Comparison of ENCODE assay signal across 9 mouse cellular contexts in genomic region chr8:123039376-123040109, GRCm38 (mm10). TPM values are rescaled to one million over a fixed set of nuclear protein-coding genes. Genes with fewer than 3 reads are reported as not detected.
DNase-seq lines count a peak whose midpoint lies in the region; ATAC-seq and TF ChIP-seq lines count a peak whose summit lies in the region.
"Had no signal": no experiment of that assay in that cellular context is flagged by ENCODE, and none has a peak within 500 bp of the region (broad histone marks: within the 10 kb centered on the region; RNA-seq: fewer than 3 reads in every experiment).

No protein-coding gene starts in this region.

- TF ChIP-seq POLR2A in cortical plate, adult 2 months (IDR thresholded peaks at IDR 0.05; ENCODE audit: extremely low read depth, insufficient read depth, low read length) = no peak

- H3K36me3 ChIP-seq in heart, embryonic 15.5 days = no peaks in the 10 kb centered on the region
- H3K36me3 ChIP-seq in hindbrain, embryonic 15.5 days = no peaks in the 10 kb centered on the region
- no peaks in the 10 kb centered on the region for H3K36me3 ChIP-seq in midbrain, embryonic 13.5 days

- ATAC-seq in heart, embryonic 15.5 days (replicated peaks; ENCODE audit: insufficient number of reproducible peaks, insufficient read depth, low FRiP score, low read depth) = no peak
- no peak for ATAC-seq in hindbrain, embryonic 15.5 days (ENCODE audit: low FRiP score, low read depth)
- no peak for ATAC-seq in midbrain, embryonic 13.5 days

- DNase-seq in heart, adult 8-10 months (ENCODE audit: low spot score) = no peak
- no peak for DNase-seq in layer of hippocampus, postnatal 14 days (ENCODE audit: low spot score in 2 of 2)
- no peak for DNase-seq in adrenal gland, adult 8-10 months
- DNase-seq in embryo, embryonic 11 days = no peak
- DNase-seq: cerebellum, adult 11 months had no signal

- peaks cover 62% of the 10 kb centered on the region for H3K4me1 ChIP-seq in heart, embryonic 15.5 days (replicated peaks)
- peaks cover 17% of the 10 kb centered on the region for H3K4me1 ChIP-seq in cortical plate, adult 2 months (ENCODE audit: control insufficient read depth, insufficient read depth, low read length)
- peaks cover 41% of the 10 kb centered on the region for H3K4me1 ChIP-seq in hindbrain, embryonic 15.5 days (replicated peaks)
- peaks cover 60% of the 10 kb centered on the region for H3K4me1 ChIP-seq in midbrain, embryonic 13.5 days (replicated peaks)

- 70% methylated on average over 11 of the region's 11 CpGs for WGBS in heart, embryonic 15.5 days
- 15% methylated on average over 11 of the region's 11 CpGs for WGBS in hindbrain, embryonic 15.5 days
- WGBS in midbrain, embryonic 13.5 days = 24% methylated on average over 11 of the region's 11 CpGs

- H3K4me2 ChIP-seq in heart, embryonic 15.5 days = peak overlapping the region; percentile 78
- peak overlapping the region; percentile 68 for H3K4me2 ChIP-seq in hindbrain, embryonic 15.5 days
- H3K4me2 ChIP-seq in midbrain, embryonic 13.5 days (replicated peaks) = peak overlapping the region; percentile 79

- 0 out of 2 replicates have a peak overlapping the region, but pooled peaks have one; percentile 91 for H3K4me3 ChIP-seq in heart, embryonic 15.5 days
- peak overlapping the region; percentile 32; the same call in 1 of the 2 replicates for H3K4me3 ChIP-seq in cortical plate, adult 2 months (ENCODE audit: insufficient read depth, low read length)
- H3K4me3 ChIP-seq in hindbrain, embryonic 15.5 days = peak overlapping the region; percentile 99
- H3K4me3 ChIP-seq in midbrain, embryonic 13.5 days (replicated peaks) = peak overlapping the region; percentile 100

- no peak overlapping the region for H3K27ac ChIP-seq in heart, embryonic 15.5 days
- H3K27ac ChIP-seq in cortical plate, adult 2 months (ENCODE audit: insufficient read depth, low read length) = no peak overlapping the region
- peak overlapping the region; percentile 40; the same call in 1 of the 2 replicates for H3K27ac ChIP-seq in hindbrain, embryonic 15.5 days (replicated peaks)
- peak overlapping the region; percentile 97 for H3K27ac ChIP-seq in midbrain, embryonic 13.5 days

- no peak for TF ChIP-seq CTCF in cortical plate, adult 2 months (IDR thresholded peaks at IDR 0.05; ENCODE audit: extremely low read depth, insufficient read depth, low read length)

- no peak overlapping the region for H3K9ac ChIP-seq in heart, embryonic 15.5 days
- H3K9ac ChIP-seq in hindbrain, embryonic 15.5 days = no peak overlapping the region
- H3K9ac ChIP-seq in midbrain, embryonic 13.5 days (replicated peaks) = peak overlapping the region; percentile 99; the same call in 1 of the 2 replicates

- no peaks in the 10 kb centered on the region for H3K9me3 ChIP-seq in heart, embryonic 15.5 days (replicated peaks)
- no peaks in the 10 kb centered on the region for H3K9me3 ChIP-seq in hindbrain, embryonic 15.5 days
- no peaks in the 10 kb centered on the region for H3K9me3 ChIP-seq in midbrain, embryonic 13.5 days

- no peaks in the 10 kb centered on the region for H3K27me3 ChIP-seq in heart, embryonic 15.5 days
- H3K27me3 ChIP-seq in hindbrain, embryonic 15.5 days = no peaks in the 10 kb centered on the region
- H3K27me3 ChIP-seq in midbrain, embryonic 13.5 days = no peaks in the 10 kb centered on the region

RNA-seq across cellular contexts. Expression of gene Ankrd11, which starts 2.5 kb away (rescaled TPM):
- 39.6 and 51.5 TPM in 2 replicates for polyA plus RNA-seq in heart, embryonic 15.5 days (2015; fragmentation: Nextera tagmentation; extraction: Ambion mirVana)
- total RNA-seq in heart, adult 8-10 months (2022) = 10 to 100 TPM; 71.5 to 75.9 (median 75.2) TPM
- polyA plus RNA-seq in cortical plate, adult 2 months (2012; rRNA removed) = 99.7 and 106 TPM in 2 replicates
- 65.3 and 70.8 TPM in 2 replicates for polyA plus RNA-seq in hindbrain, embryonic 15.5 days (2015; fragmentation: Nextera tagmentation; extraction: Ambion mirVana)
- 32.3 and 34.4 TPM in 2 replicates for polyA plus RNA-seq in midbrain, embryonic 13.5 days (2015; fragmentation: Nextera tagmentation; extraction: Ambion mirVana)
- 100 to 1,000 TPM; 152 to 159 TPM for total RNA-seq in layer of hippocampus, postnatal 14 days (2021)
- total RNA-seq in adrenal gland, adult 8-10 months (2022) = 100 to 1,000 TPM in 2 of 4 experiments, 10 to 100 TPM in 2; 85.8 to 116 (median 97.7) TPM

RNA-seq across cellular contexts. Expression of gene Spg7, which starts 23.2 kb away (rescaled TPM):
- 60.1 and 64.3 TPM in 2 replicates for polyA plus RNA-seq in heart, embryonic 15.5 days (2015; fragmentation: Nextera tagmentation; extraction: Ambion mirVana)
- total RNA-seq in heart, adult 8-10 months (2022) = 10 to 100 TPM; 86.9 to 99.5 (median 95.3) TPM
- 76.9 and 93.5 TPM in 2 replicates for polyA plus RNA-seq in cortical plate, adult 2 months (2012; rRNA removed)
- 43.3 and 49.1 TPM in 2 replicates for polyA plus RNA-seq in hindbrain, embryonic 15.5 days (2015; fragmentation: Nextera tagmentation; extraction: Ambion mirVana)
- polyA plus RNA-seq in midbrain, embryonic 13.5 days (2015; fragmentation: Nextera tagmentation; extraction: Ambion mirVana) = 52.0 and 52.2 TPM in 2 replicates
- 10 to 100 TPM; 64.7 to 81.9 TPM for total RNA-seq in layer of hippocampus, postnatal 14 days (2021)
- 100 to 1,000 TPM in 1 of 4 experiments, 10 to 100 TPM in 3; 85.0 to 103 (median 86.7) TPM for total RNA-seq in adrenal gland, adult 8-10 months (2022)

Comparison
In these comparisons a context has a peak if more than half of its experiments do, and no peak if none do; other contexts are left out.
1. H3K27ac ChIP-seq: peak in hindbrain, embryonic 15.5 days (single experiment) and midbrain, embryonic 13.5 days (single experiment); none in heart, embryonic 15.5 days (single experiment) and cortical plate, adult 2 months (single experiment).
2. H3K4me3 ChIP-seq: peak in every context shown above with its lines; median percentile 100 in midbrain, embryonic 13.5 days; 99 in hindbrain, embryonic 15.5 days; 91 in heart, embryonic 15.5 days; 32 in cortical plate, adult 2 months.
3. Peak in every context shown above with its lines, with median percentiles within 50 percentile points of each other: H3K4me2 ChIP-seq.